Comparison of ENCODE assay signal across 8 mouse cellular contexts in the genomic region with DNA sequence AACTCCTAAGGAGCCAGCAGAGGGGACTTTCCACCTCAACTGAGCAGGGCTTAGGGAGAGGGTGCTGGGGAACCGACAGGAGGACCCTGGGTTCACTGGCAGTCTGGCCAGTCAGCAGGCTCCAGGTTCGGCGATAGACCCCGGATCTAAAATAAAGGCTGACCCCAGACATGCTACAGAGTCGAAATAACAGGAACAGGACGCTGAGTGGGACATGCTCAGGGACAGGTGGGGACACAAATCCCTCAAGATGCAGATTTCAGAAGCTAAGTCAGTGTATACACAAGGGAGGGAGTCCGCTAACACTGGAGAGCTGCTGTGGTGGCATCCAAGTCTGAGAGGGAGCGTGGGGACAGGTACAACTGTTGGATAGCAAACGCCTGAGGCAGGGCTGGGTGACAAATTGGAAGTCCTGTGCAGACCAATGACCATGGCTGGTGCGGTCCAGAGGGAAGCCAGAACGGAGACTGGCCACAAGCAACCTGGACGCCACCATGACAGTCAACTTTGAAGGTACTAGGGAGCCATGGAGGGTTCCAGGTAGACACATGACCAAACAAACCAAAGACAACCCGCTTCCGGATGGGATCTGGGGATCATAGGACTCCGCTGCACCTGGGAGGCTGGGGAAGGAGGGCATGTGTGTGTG. TPM values are rescaled to one million over a fixed set of nuclear protein-coding genes. Genes with fewer than 3 reads are reported as not detected.
A peak's percentile ranks its signal among the peaks of the same experiment; 100 is the strongest.
DNase-seq lines count a peak whose midpoint lies in the region; ATAC-seq lines count a peak whose summit lies in the region.

No protein-coding gene starts in this region.

- H3K36me3 ChIP-seq in heart, embryonic 12.5 days = no peaks in the 10 kb centered on the region
- H3K36me3 ChIP-seq in forebrain, embryonic 10.5 days (replicated peaks) = no peaks in the 10 kb centered on the region
- H3K36me3 ChIP-seq in liver, embryonic 12.5 days = no peaks in the 10 kb centered on the region

- no peak for ATAC-seq in heart, embryonic 12.5 days (ENCODE audit: insufficient number of reproducible peaks, low FRiP score)
- no peak; the same call in 1 of the 2 replicates for ATAC-seq in liver, embryonic 12.5 days
- no peak for ATAC-seq in megakaryocyte progenitor cell, adult 5-6 weeks (replicated peaks; ENCODE audit: poor library complexity)
- no peak for ATAC-seq in frontal cortex, adult (ENCODE audit: low TSS enrichment)

- WGBS in heart, embryonic 12.5 days = 57% methylated on average over 15 of the region's 15 CpGs
- 55% methylated on average over 15 of the region's 15 CpGs for WGBS in forebrain, embryonic 10.5 days
- 57% methylated on average over 15 of the region's 15 CpGs for WGBS in liver, embryonic 12.5 days (ENCODE audit: insufficient replicate concordance)

- peaks cover 12% of the 10 kb centered on the region for H3K4me1 ChIP-seq in heart, embryonic 12.5 days (replicated peaks)
- peaks cover 62% of the 10 kb centered on the region for H3K4me1 ChIP-seq in forebrain, embryonic 10.5 days
- H3K4me1 ChIP-seq in liver, embryonic 12.5 days = peaks cover 21% of the 10 kb centered on the region

- peak overlapping the region; percentile 94 for H3K4me2 ChIP-seq in heart, embryonic 12.5 days
- H3K4me2 ChIP-seq in liver, embryonic 12.5 days = peak overlapping the region; percentile 80

- DNase-seq in heart, adult 9 months (ENCODE audit: low spot score in 2 of 2) = no peak
- DNase-seq in 3T3-L1 (ENCODE audit: low read depth, low spot score) = peak; percentile 12
- no peak for DNase-seq in forebrain, embryonic 10.5 days (ENCODE audit: extremely low spot score, low spot score)
- DNase-seq in ovary, postnatal 36 days (ENCODE audit: low spot score) = no peak

- peaks cover 32% of the 10 kb centered on the region for H3K27me3 ChIP-seq in heart, embryonic 12.5 days (replicated peaks)
- peaks cover 42% of the 10 kb centered on the region for H3K27me3 ChIP-seq in forebrain, embryonic 10.5 days (ENCODE audit: poor library complexity, severe bottlenecking)
- H3K27me3 ChIP-seq in liver, embryonic 12.5 days (replicated peaks) = peaks cover 52% of the 10 kb centered on the region

- H3K27ac ChIP-seq in heart, embryonic 12.5 days (ENCODE audit: poor library complexity, severe bottlenecking) = no peak overlapping the region
- peak overlapping the region; percentile 97 for H3K27ac ChIP-seq in forebrain, embryonic 10.5 days
- H3K27ac ChIP-seq in liver, embryonic 12.5 days = 0 out of 2 replicates have a peak overlapping the region, but pooled peaks have one; percentile 63

- H3K9me3 ChIP-seq in heart, embryonic 12.5 days (replicated peaks) = peaks cover 20% of the 10 kb centered on the region
- H3K9me3 ChIP-seq in forebrain, embryonic 10.5 days = peaks cover 18% of the 10 kb centered on the region; the same call in 1 of the 2 replicates
- no peaks in the 10 kb centered on the region for H3K9me3 ChIP-seq in liver, embryonic 12.5 days (replicated peaks)

- peak overlapping the region; percentile 66 for H3K4me3 ChIP-seq in heart, embryonic 12.5 days
- H3K4me3 ChIP-seq in forebrain, embryonic 10.5 days = peak overlapping the region; percentile 71
- H3K4me3 ChIP-seq in liver, embryonic 12.5 days = peak overlapping the region; percentile 58

- peak overlapping the region; percentile 83 for H3K9ac ChIP-seq in heart, embryonic 12.5 days
- H3K9ac ChIP-seq in liver, embryonic 12.5 days = peak overlapping the region; percentile 62; the same call in 1 of the 2 replicates

RNA-seq across cellular contexts. Expression of gene Znrf4, which starts 5.7 kb away (rescaled TPM):
- not detected in 2 replicates for polyA plus RNA-seq in heart, embryonic 12.5 days (2016; fragmentation: Nextera tagmentation; extraction: Ambion mirVana)
- polyA plus RNA-seq in forebrain, embryonic 10.5 days (2016; fragmentation: Nextera tagmentation; extraction: Ambion mirVana) = not detected in 2 replicates
- polyA plus RNA-seq in liver, embryonic 12.5 days (2016; fragmentation: Nextera tagmentation; extraction: Ambion mirVana) = not detected in 2 replicates
- not detected in 2 replicates for total RNA-seq in megakaryocyte progenitor cell, adult 5-6 weeks (2015)
- not detected in 2 replicates for total RNA-seq in megakaryocyte progenitor cell, adult 5-6 weeks (2017)

RNA-seq across cellular contexts. Expression of gene Ptprs, which starts 30.3 kb away (rescaled TPM):
- 86.8 and 90.2 TPM in 2 replicates for polyA plus RNA-seq in heart, embryonic 12.5 days (2016; fragmentation: Nextera tagmentation; extraction: Ambion mirVana)
- polyA plus RNA-seq in forebrain, embryonic 10.5 days (2016; fragmentation: Nextera tagmentation; extraction: Ambion mirVana) = 80.3 and 91.5 TPM in 2 replicates
- 19.3 and 21.2 TPM in 2 replicates for polyA plus RNA-seq in liver, embryonic 12.5 days (2016; fragmentation: Nextera tagmentation; extraction: Ambion mirVana)
- 35.9 and 39.7 TPM in 2 replicates for total RNA-seq in megakaryocyte progenitor cell, adult 5-6 weeks (2015)
- 35.3 and 38.5 TPM in 2 replicates for total RNA-seq in megakaryocyte progenitor cell, adult 5-6 weeks (2017)

RNA-seq across cellular contexts. Expression of gene Gm20219, which starts 47.6 kb away (rescaled TPM):
- 0.35 and 0.40 TPM in 2 replicates for polyA plus RNA-seq in heart, embryonic 12.5 days (2016; fragmentation: Nextera tagmentation; extraction: Ambion mirVana)
- polyA plus RNA-seq in forebrain, embryonic 10.5 days (2016; fragmentation: Nextera tagmentation; extraction: Ambion mirVana) = 1.1 and 1.3 TPM in 2 replicates
- polyA plus RNA-seq in liver, embryonic 12.5 days (2016; fragmentation: Nextera tagmentation; extraction: Ambion mirVana) = 0.20 and 0.25 TPM in 2 replicates
- 0.25 and 1.6 TPM in 2 replicates for total RNA-seq in megakaryocyte progenitor cell, adult 5-6 weeks (2015)
- total RNA-seq in megakaryocyte progenitor cell, adult 5-6 weeks (2017) = 0.10 TPM in 1 of 2 replicates, not detected in the other
